Mouse (Mus musculus): ENCODE measurements at regions not wholly inside any gene's neighbourhood (a gene's known extent, or its start where the extent isn't known, plus 50 kb on each side); places are given as distances from the start of the nearest gene placed in this dataset.

DNA sequence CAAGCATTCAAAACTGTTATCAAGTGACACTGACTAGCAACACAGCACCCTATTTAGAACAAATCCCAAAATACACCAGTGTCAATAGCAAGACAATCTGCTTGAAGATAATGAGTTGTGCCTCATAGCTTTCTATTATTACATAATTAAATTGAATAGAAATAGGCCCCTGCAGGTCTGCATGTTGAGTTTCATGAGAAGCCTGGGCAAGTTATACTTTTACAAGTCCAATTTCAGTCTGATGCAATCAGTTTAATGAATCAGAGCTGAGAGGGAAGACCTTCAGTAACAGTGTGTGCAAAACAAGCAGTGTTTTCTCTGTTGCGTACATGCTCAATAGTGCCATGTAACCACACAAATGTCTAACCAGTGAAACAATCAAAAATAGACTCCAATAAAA lies 498.5 kb downstream of the Nfib start:
- Histone ChIP-seq H3K4me3 (ENCODE audit: insufficient read depth, poor library complexity, severe bottlenecking) (no peak overlapping the region), H3K27me3 (ENCODE audit: control insufficient read depth, insufficient read depth, insufficient read length) (no peaks in the 10 kb centered on the region), H3ac (ENCODE audit: control insufficient read depth, insufficient read length, low read depth) (no peak overlapping the region), H3K79me2 (ENCODE audit: control insufficient read depth, insufficient read depth) (no peaks in the 10 kb centered on the region), H3K36me3 (ENCODE audit: control insufficient read depth, insufficient read depth) (no peaks in the 10 kb centered on the region), H3K79me3 (ENCODE audit: low read depth) (no peaks in the 10 kb centered on the region)
- TF ChIP-seq CTCF (IDR thresholded peaks at IDR 0.05; ENCODE audit: control insufficient read depth, insufficient read depth, insufficient read length) (no peak), MYOD1 (IDR thresholded peaks at IDR 0.05; ENCODE audit: control insufficient read depth, insufficient read length, low read depth) (no peak), MYOG (IDR thresholded peaks at IDR 0.05; ENCODE audit: control insufficient read depth, extremely low read depth, insufficient read length) (no peak), USF1 (IDR thresholded peaks at IDR 0.05; ENCODE audit: low read depth) (no peak), MAX (IDR thresholded peaks at IDR 0.05) (no peak), CEBPB (IDR thresholded peaks at IDR 0.05; ENCODE audit: low read depth) (no peak), FOSL1 (IDR thresholded peaks at IDR 0.05; ENCODE audit: insufficient read depth, low read length, poor library complexity, severe bottlenecking) (no peak)

DNA sequence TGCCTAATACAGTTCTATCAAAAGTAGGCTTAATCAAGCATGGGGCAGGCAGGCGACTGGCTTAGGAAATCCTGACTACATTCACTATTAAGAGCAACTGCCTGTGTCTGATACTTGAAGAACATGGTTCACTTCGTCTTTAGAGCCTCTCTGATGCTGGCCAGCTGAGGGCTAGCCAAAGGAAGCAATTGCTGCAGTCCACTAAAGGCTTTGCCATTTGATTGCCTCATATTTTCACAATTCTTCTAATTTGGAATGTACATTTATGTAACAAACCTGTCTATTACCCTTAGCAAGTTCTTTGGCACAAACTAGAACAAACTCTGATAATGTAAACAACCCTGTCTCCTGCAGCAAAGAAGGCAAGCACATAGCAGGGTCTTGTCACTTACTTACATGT lies 505.2 kb downstream of the Nfib start:
- Histone ChIP-seq H3K79me2 (ENCODE audit: control insufficient read depth, insufficient read depth) (no peaks in the 10 kb centered on the region), H3K79me3 (ENCODE audit: low read depth) (no peaks in the 10 kb centered on the region), H3K36me3 (ENCODE audit: control insufficient read depth, insufficient read depth) (no peaks in the 10 kb centered on the region), H3K4me3 (ENCODE audit: insufficient read depth, poor library complexity, severe bottlenecking) (no peak overlapping the region), H3K27me3 (ENCODE audit: control insufficient read depth, insufficient read depth, insufficient read length) (no peaks in the 10 kb centered on the region), H3ac (ENCODE audit: control insufficient read depth, insufficient read length, low read depth) (no peak overlapping the region)
- no peak for TF ChIP-seq CEBPB (IDR thresholded peaks at IDR 0.05; ENCODE audit: low read depth)
- TF ChIP-seq USF1 (IDR thresholded peaks at IDR 0.05; ENCODE audit: low read depth), result no peak
- no peak for TF ChIP-seq CTCF (IDR thresholded peaks at IDR 0.05; ENCODE audit: control insufficient read depth, insufficient read depth, insufficient read length)
- no peak for TF ChIP-seq MAX (IDR thresholded peaks at IDR 0.05)
- no peak for TF ChIP-seq FOSL1 (IDR thresholded peaks at IDR 0.05; ENCODE audit: insufficient read depth, low read length, poor library complexity, severe bottlenecking)
- TF ChIP-seq MYOG (IDR thresholded peaks at IDR 0.05; ENCODE audit: control insufficient read depth, extremely low read depth, insufficient read length), result no peak
- TF ChIP-seq MYOD1 (IDR thresholded peaks at IDR 0.05; ENCODE audit: control insufficient read depth, insufficient read length, low read depth), result no peak

DNA sequence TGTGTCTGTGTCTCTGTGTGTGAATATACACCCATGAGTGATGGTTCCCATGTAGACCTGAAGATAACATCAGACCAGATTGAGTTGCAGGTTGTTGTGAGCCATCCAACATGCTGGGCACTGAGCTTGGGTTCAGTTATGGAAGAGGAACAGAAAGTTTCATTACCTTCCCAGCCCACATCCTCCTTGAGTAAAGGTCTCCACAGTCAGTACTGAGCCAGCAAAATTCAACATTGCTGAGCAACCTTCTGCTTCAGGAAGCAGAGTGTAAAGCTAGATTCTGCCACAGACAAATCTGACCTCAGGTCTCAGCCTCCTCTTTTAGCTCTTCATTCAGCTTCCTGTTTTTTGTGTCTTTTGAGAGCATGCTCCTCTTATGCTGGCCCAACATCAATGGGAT lies 506.4 kb downstream of the Nfib start:
- Histone ChIP-seq H3K36me3 (ENCODE audit: control insufficient read depth, insufficient read depth) (no peaks in the 10 kb centered on the region), H3K79me3 (ENCODE audit: low read depth) (no peaks in the 10 kb centered on the region), H3K27me3 (ENCODE audit: control insufficient read depth, insufficient read depth, insufficient read length) (no peaks in the 10 kb centered on the region), H3ac (ENCODE audit: control insufficient read depth, insufficient read length, low read depth) (no peak overlapping the region), H3K79me2 (ENCODE audit: control insufficient read depth, insufficient read depth) (no peaks in the 10 kb centered on the region), H3K4me3 (ENCODE audit: insufficient read depth, poor library complexity, severe bottlenecking) (no peak overlapping the region)
- TF ChIP-seq FOSL1 (IDR thresholded peaks at IDR 0.05; ENCODE audit: insufficient read depth, low read length, poor library complexity, severe bottlenecking) (no peak), CTCF (IDR thresholded peaks at IDR 0.05; ENCODE audit: control insufficient read depth, insufficient read depth, insufficient read length) (no peak), USF1 (IDR thresholded peaks at IDR 0.05; ENCODE audit: low read depth) (no peak), CEBPB (IDR thresholded peaks at IDR 0.05; ENCODE audit: low read depth) (no peak), MYOD1 (IDR thresholded peaks at IDR 0.05; ENCODE audit: control insufficient read depth, insufficient read length, low read depth) (no peak), MYOG (IDR thresholded peaks at IDR 0.05; ENCODE audit: control insufficient read depth, extremely low read depth, insufficient read length) (no peak), MAX (IDR thresholded peaks at IDR 0.05) (no peak)

DNA sequence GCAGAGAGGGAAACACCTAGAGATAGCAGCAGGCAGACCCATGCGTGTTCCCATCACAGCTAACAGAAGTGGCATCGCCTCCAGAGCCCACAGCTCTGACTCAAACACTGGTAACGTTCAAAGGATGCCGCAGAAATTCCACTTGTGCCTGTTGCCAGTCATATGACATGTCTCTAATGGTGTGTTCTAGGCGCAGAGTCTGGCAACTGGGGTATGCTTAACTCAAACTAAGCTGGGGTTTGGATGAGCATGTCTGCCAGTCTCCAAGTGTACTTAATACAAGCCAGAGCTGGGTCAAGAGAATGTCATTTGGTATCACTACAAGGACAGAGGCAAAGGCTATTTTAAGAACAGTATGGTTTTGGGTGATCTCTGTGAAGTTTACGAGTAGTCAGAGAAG lies 507.9 kb downstream of the Nfib start:
- H3K79me3 ChIP-seq (ENCODE audit: low read depth), result no peaks in the 10 kb centered on the region
- H3ac ChIP-seq (ENCODE audit: control insufficient read depth, insufficient read length, low read depth), result no peak overlapping the region
- H3K27me3 ChIP-seq (ENCODE audit: control insufficient read depth, insufficient read depth, insufficient read length), result no peaks in the 10 kb centered on the region
- no peak overlapping the region for H3K4me3 ChIP-seq (ENCODE audit: insufficient read depth, poor library complexity, severe bottlenecking)
- H3K36me3 ChIP-seq (ENCODE audit: control insufficient read depth, insufficient read depth), result no peaks in the 10 kb centered on the region
- TF ChIP-seq USF1 (IDR thresholded peaks at IDR 0.05; ENCODE audit: low read depth), result no peak
- no peak for TF ChIP-seq MYOD1 (IDR thresholded peaks at IDR 0.05; ENCODE audit: control insufficient read depth, insufficient read length, low read depth)
- TF ChIP-seq FOSL1 (IDR thresholded peaks at IDR 0.05; ENCODE audit: insufficient read depth, low read length, poor library complexity, severe bottlenecking), result no peak
- TF ChIP-seq MYOG (IDR thresholded peaks at IDR 0.05; ENCODE audit: control insufficient read depth, extremely low read depth, insufficient read length), result no peak
- TF ChIP-seq MAX (IDR thresholded peaks at IDR 0.05), result no peak
- no peak for TF ChIP-seq CEBPB (IDR thresholded peaks at IDR 0.05; ENCODE audit: low read depth)
- no peak for TF ChIP-seq CTCF (IDR thresholded peaks at IDR 0.05; ENCODE audit: control insufficient read depth, insufficient read depth, insufficient read length)
- no peaks in the 10 kb centered on the region for H3K79me2 ChIP-seq (ENCODE audit: control insufficient read depth, insufficient read depth)

DNA sequence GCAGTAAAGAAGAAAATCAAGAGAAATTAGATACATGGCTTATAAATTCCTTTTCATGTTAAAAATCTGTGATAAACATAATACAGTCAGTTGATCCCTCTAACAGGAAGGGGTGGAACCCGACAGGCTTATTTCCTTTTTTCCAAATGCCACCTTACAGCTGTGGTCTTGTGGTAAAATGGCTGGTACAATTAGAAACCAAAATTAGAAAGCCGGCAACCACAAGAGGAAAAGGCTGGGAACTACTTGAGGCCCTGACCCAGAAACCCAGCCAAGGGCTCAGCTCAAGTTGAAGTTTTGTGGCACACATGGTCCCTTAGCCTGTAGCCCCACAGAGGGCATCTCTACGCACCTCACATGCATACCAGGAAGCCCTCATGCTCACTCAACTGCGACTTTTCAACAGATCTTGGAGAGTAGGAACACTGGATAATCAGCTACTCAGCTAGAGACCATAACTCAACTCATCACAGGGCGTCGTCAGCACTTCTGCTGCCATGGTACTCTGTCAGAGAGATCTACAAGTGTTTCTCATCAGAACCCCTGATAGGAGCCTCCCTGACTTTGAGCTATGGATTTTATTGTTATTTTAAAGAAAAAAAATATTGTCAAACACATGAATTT lies 509.4 kb downstream of the Nfib start:
- no peak overlapping the region for H3ac ChIP-seq (ENCODE audit: control insufficient read depth, insufficient read length, low read depth)
- H3K36me3 ChIP-seq (ENCODE audit: control insufficient read depth, insufficient read depth), result no peaks in the 10 kb centered on the region
- H3K4me3 ChIP-seq (ENCODE audit: insufficient read depth, poor library complexity, severe bottlenecking), result no peak overlapping the region
- H3K79me3 ChIP-seq (ENCODE audit: low read depth), result no peaks in the 10 kb centered on the region
- TF ChIP-seq CTCF (IDR thresholded peaks at IDR 0.05; ENCODE audit: control insufficient read depth, insufficient read depth, insufficient read length), result no peak
- no peak for TF ChIP-seq MAX (IDR thresholded peaks at IDR 0.05)
- no peak for TF ChIP-seq USF1 (IDR thresholded peaks at IDR 0.05; ENCODE audit: low read depth)
- no peak for TF ChIP-seq MYOG (IDR thresholded peaks at IDR 0.05; ENCODE audit: control insufficient read depth, extremely low read depth, insufficient read length)
- no peak for TF ChIP-seq FOSL1 (IDR thresholded peaks at IDR 0.05; ENCODE audit: insufficient read depth, low read length, poor library complexity, severe bottlenecking)
- TF ChIP-seq CEBPB (IDR thresholded peaks at IDR 0.05; ENCODE audit: low read depth), result no peak
- TF ChIP-seq MYOD1 (IDR thresholded peaks at IDR 0.05; ENCODE audit: control insufficient read depth, insufficient read length, low read depth), result no peak
- no peaks in the 10 kb centered on the region for H3K79me2 ChIP-seq (ENCODE audit: control insufficient read depth, insufficient read depth)
- no peaks in the 10 kb centered on the region for H3K27me3 ChIP-seq (ENCODE audit: control insufficient read depth, insufficient read depth, insufficient read length)
